Mouse (Mus musculus) liver, embryonic 16.5 days (tissue): ENCODE data around the gene Olfr390. TPM values are rescaled to one million over a fixed set of nuclear protein-coding genes. Genes with fewer than 3 reads are reported as not detected.

ENCODE experiments used
- ATAC-seq: fragments of 200-750 bp; cut with Nextera tagmentation; 2 replicates; pipeline ENCODE4 v1.8.0; 2017; ENCODE audit warnings: low read depth, mild to moderate bottlenecking, moderate number of reproducible peaks, moderate library complexity
- H3K27ac ChIP-seq: fragments of 300-500 bp; sonication (generic); 2 replicates; pipeline ENCODE4 v1.5.1; 2014; ENCODE audit warnings: mild to moderate bottlenecking, low read length
- H3K27me3 ChIP-seq: fragments of 300-500 bp; sonication (generic); 2 replicates; pipeline ENCODE4 v1.6.1; 2014; ENCODE audit warnings: low read depth, low read length, mixed read lengths; ENCODE audit not compliant: control insufficient read depth, insufficient read depth
- H3K36me3 ChIP-seq: fragments of 300-500 bp; sonication (generic); 2 replicates; pipeline ENCODE4 v1.6.1; 2014; ENCODE audit warnings: mild to moderate bottlenecking; ENCODE audit not compliant: control insufficient read depth, insufficient read depth
- H3K4me1 ChIP-seq: fragments of 300-500 bp; sonication (generic); 2 replicates; pipeline ENCODE4 v1.6.1; 2014; ENCODE audit warnings: low read depth, low read length, mixed read lengths; ENCODE audit not compliant: control insufficient read depth
- H3K4me2 ChIP-seq: fragments of 300-500 bp; sonication (generic); 2 replicates; pipeline ENCODE4 v1.6.1; 2014; ENCODE audit warnings: low read depth, low read length, mixed read lengths
- H3K4me3 ChIP-seq: fragments of 300-500 bp; sonication (generic); 2 replicates; pipeline ENCODE4 v1.5.1; 2014; ENCODE audit warnings: low read depth, mild to moderate bottlenecking, low read length
- H3K9ac ChIP-seq: fragments of 300-500 bp; sonication (generic); 2 replicates; pipeline ENCODE4 v1.6.1; 2014; ENCODE audit warnings: low read depth, low read length
- H3K9me3 ChIP-seq: fragments of 300-500 bp; sonication (generic); replicated peaks from 2 replicates; pipeline ENCODE4 v1.6.1; 2016; ENCODE audit warnings: low read length; ENCODE audit not compliant: control insufficient read depth
- WGBS: fragments of 180-500 bp; shearing (Covaris S2); extraction: QIAGEN DNeasy Blood & Tissue Kit; methylation state at CpG from one replicate; pipeline ENCODE4 v1.1.7; 2014; ENCODE audit not compliant: insufficient replicate concordance; 5-methylcytosine and 5-hydroxymethylcytosine counted together
- polyA plus RNA-seq: library from polyadenylated mRNA; unstranded; fragments of >200 nt; fragmentation: Nextera tagmentation; extraction: Ambion mirVana; gene quantifications from 2 replicates; pipeline ENCODE4 v1.2.1, GENCODE M21; 2015

Olfr390 gene
- polyA plus RNA-seq: not detected in 2 replicates

- ATAC-seq: no peak
- H3K27me3 ChIP-seq: no peaks in the 10 kb centered on the region
- 55% methylated on average over 1 of the region's 1 CpGs for WGBS
- no peaks in the 10 kb centered on the region for H3K4me1 ChIP-seq
- no peak within 1 kb of the TSS for H3K4me2 ChIP-seq
- H3K27ac ChIP-seq: no peak within 1 kb of the TSS
- no peak within 1 kb of the TSS for H3K9ac ChIP-seq
- no peaks in the 10 kb centered on the region for H3K36me3 ChIP-seq
- H3K4me3 ChIP-seq: no peak within 1 kb of the TSS
- H3K9me3 ChIP-seq: no peaks in the 10 kb centered on the region
Measured at GRCm38 (mm10) chr11:73782664-73783063, at the start of gene Olfr390. Gene Olfr390, plus strand, starts transcription at chr11:73782964.

GRCm38 (mm10) chr11:73759115-73759514 is 23.6 kb upstream of the Olfr390 start:
- ATAC-seq: no peak

GRCm38 (mm10) chr11:73780613-73781012 is 2.2 kb upstream of the Olfr390 start, which contains the start of gene Olfr389:
Gene Olfr389, minus strand, starts transcription at chr11:73780713.
- H3K4me2 ChIP-seq: no peak within 1 kb of the TSS

More at GRCm38 (mm10) chr11:73759115-73759514, 23.6 kb upstream of the Olfr390 start:
- Histone ChIP-seq H3K36me3 (no peaks in the 10 kb centered on the region), H3K9ac (no peak overlapping the region), H3K4me3 (no peak overlapping the region), H3K27me3 (no peaks in the 10 kb centered on the region), H3K27ac (no peak overlapping the region), H3K4me2 (no peak overlapping the region), H3K4me1 (no peaks in the 10 kb centered on the region), H3K9me3 (no peaks in the 10 kb centered on the region)

GRCm38 (mm10) chr11:73802952-73803351 is 20.2 kb downstream of the Olfr390 start, which contains the start of gene Olfr391-ps:
Gene Olfr391-ps, minus strand, starts transcription at chr11:73803052.
- Histone ChIP-seq H3K36me3 (no peaks in the 10 kb centered on the region), H3K9me3 (no peaks in the 10 kb centered on the region), H3K4me3 (no peak within 1 kb of the TSS), H3K4me1 (no peaks in the 10 kb centered on the region), H3K27me3 (no peaks in the 10 kb centered on the region), H3K27ac (no peak within 1 kb of the TSS), H3K9ac (no peak within 1 kb of the TSS), H3K4me2 (no peak within 1 kb of the TSS)
- no peak for ATAC-seq
- WGBS: 4% methylated on average over 1 of the region's 1 CpGs

More at GRCm38 (mm10) chr11:73780613-73781012, 2.2 kb upstream of the Olfr390 start, which contains the start of gene Olfr389:
- Histone ChIP-seq H3K36me3 (no peaks in the 10 kb centered on the region), H3K27ac (no peak within 1 kb of the TSS), H3K9me3 (no peaks in the 10 kb centered on the region), H3K9ac (no peak within 1 kb of the TSS), H3K4me1 (no peaks in the 10 kb centered on the region), H3K27me3 (no peaks in the 10 kb centered on the region), H3K4me3 (no peak within 1 kb of the TSS)
- ATAC-seq: no peak
- 70% methylated on average over 1 of the region's 1 CpGs for WGBS

GRCm38 (mm10) chr11:73816949-73817348 is 34.2 kb downstream of the Olfr390 start, which contains the start of gene Olfr392:
Gene Olfr392, minus strand, starts transcription at chr11:73817049.
- H3K27me3 ChIP-seq: no peaks in the 10 kb centered on the region
- no peaks in the 10 kb centered on the region for H3K36me3 ChIP-seq
- no peak within 1 kb of the TSS for H3K4me3 ChIP-seq
- no peaks in the 10 kb centered on the region for H3K4me1 ChIP-seq
- no peaks in the 10 kb centered on the region for H3K9me3 ChIP-seq
- no peak within 1 kb of the TSS for H3K27ac ChIP-seq
- ATAC-seq: no peak
- 74% methylated on average over 1 of the region's 1 CpGs for WGBS
- no peak within 1 kb of the TSS for H3K4me2 ChIP-seq
- H3K9ac ChIP-seq: no peak within 1 kb of the TSS

Other genes with a start within 250 kb of the Olfr390 start
- gene Olfr385, start 190.0 kb upstream of the Olfr390 start, polyA plus RNA-seq: not detected in 2 replicates
- gene Olfr384, start 184.4 kb upstream of the Olfr390 start, polyA plus RNA-seq: not detected in 2 replicates
- gene Zfp735, start 94.2 kb upstream of the Olfr390 start, polyA plus RNA-seq: not detected in 2 replicates
- not detected in 2 replicates for gene Olfr389, start 2.3 kb upstream of the Olfr390 start, polyA plus RNA-seq
- gene Olfr391-ps, start 20.1 kb downstream of the Olfr390 start, polyA plus RNA-seq: not detected in 2 replicates
- gene Olfr392, start 34.1 kb downstream of the Olfr390 start, polyA plus RNA-seq: not detected in 2 replicates
- not detected in 2 replicates for gene Olfr393, start 68.5 kb downstream of the Olfr390 start, polyA plus RNA-seq
- not detected in 2 replicates for gene Olfr394, start 107.8 kb downstream of the Olfr390 start, polyA plus RNA-seq
- not detected in 2 replicates for gene Olfr395, start 126.3 kb downstream of the Olfr390 start, polyA plus RNA-seq
- gene Olfr23, start 153.7 kb downstream of the Olfr390 start, polyA plus RNA-seq: not detected in 2 replicates
- not detected in 2 replicates for gene Olfr397, start 177.9 kb downstream of the Olfr390 start, polyA plus RNA-seq
- gene Olfr398, start 207.4 kb downstream of the Olfr390 start, polyA plus RNA-seq: not detected in 2 replicates